Mouse (Mus musculus): ENCODE measurements around the gene 1700030K09Rik.

DNA sequence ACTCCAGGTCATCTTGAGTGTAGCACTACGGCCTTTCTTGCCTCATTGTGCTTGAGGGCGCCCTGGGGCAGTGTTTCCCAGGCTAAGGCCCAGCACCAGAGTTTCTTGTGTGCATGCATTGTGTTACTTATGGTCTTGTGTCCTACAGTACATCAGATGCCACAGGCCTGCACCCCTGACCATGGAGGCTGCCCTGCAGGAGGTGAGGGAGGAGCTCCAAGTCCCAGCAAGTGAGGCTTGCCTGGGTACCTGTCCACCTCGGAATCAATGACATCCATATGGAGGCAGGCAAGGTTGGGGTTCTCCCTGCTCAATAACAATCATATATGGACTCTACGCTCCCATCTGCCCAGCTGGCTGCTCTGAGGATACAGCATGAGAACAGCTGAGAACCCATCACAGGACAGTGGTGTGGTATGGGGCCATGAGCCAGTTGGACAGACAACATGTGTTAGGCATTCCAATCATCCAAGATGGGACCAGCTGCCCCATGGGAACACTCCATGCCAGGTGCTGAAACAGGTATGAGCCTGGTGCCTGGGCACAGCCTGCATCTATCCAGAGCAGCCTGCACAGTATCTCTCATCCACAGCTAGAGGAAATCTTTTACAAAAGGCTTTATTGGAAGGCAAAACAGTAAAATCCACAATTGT, 16.3 kb downstream of the 1700030K09Rik start:
- TF ChIP-seq POLR2A (IDR thresholded peaks at IDR 0.05; ENCODE audit: control insufficient read depth, extremely low read depth, insufficient read depth, low read length, poor library complexity) (no peak), CTCF (IDR thresholded peaks at IDR 0.05; ENCODE audit: borderline replicate concordance, control insufficient read depth, extremely low read depth, insufficient read depth, low read length, poor library complexity) (no peak)
